13 mouse cellular contexts compared by ENCODE assay signal in the genomic region with DNA sequence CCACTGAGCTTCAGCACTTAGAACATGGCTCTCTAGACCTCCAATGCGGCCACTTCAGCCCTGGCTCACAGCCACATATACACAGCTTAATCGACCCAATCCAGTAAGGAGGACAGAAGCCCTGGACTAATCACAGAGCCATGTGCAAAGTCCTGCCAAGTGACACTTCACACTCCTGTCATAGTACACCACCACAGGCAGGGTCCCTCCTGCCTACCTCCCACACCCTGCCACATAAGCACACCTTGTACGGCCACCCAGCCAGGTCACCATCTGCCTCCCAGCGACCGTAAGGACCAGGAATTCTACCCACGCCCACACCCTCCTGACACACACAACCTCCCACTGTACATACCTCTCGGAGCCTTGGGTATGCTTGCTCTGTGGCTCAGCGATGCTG. TPM values are rescaled to one million over a fixed set of nuclear protein-coding genes. Genes with fewer than 3 reads are reported as not detected.
DNase-seq lines count a peak whose midpoint lies in the region; ATAC-seq and TF ChIP-seq lines count a peak whose summit lies in the region.
"Had no signal": no experiment of that assay in that cellular context is flagged by ENCODE, and none has a peak within 500 bp of the region (broad histone marks: within the 10 kb centered on the region; RNA-seq: fewer than 3 reads in every experiment).

No protein-coding gene starts in this region.

- no peaks in the 10 kb centered on the region for H3K36me3 ChIP-seq in heart, embryonic 15.5 days
- no peaks in the 10 kb centered on the region for H3K36me3 ChIP-seq in lung, embryonic 15.5 days

- WGBS in heart, embryonic 15.5 days = 49% methylated on average over 8 of the region's 8 CpGs
- 55% methylated on average over 8 of the region's 8 CpGs for WGBS in lung, embryonic 15.5 days
- 65% methylated on average over 8 of the region's 8 CpGs for WGBS in bone marrow, adult 2 months

- H3K9ac ChIP-seq in heart, embryonic 15.5 days = no peak overlapping the region
- peak overlapping the region; percentile 19; the same call in 1 of the 2 replicates for H3K9ac ChIP-seq in lung, embryonic 15.5 days
- H3K9ac ChIP-seq: intestine, embryonic 15.5 days had no signal

- no peak for TF ChIP-seq CTCF in bone marrow, adult 2 months (IDR thresholded peaks at IDR 0.05; ENCODE audit: control insufficient read depth, insufficient read depth, low read length)

- no peaks in the 10 kb centered on the region for H3K9me3 ChIP-seq in heart, embryonic 15.5 days (replicated peaks)
- no peaks in the 10 kb centered on the region for H3K9me3 ChIP-seq in lung, embryonic 15.5 days
- H3K9me3 ChIP-seq: forebrain, embryonic 10.5 days; intestine, embryonic 15.5 days; limb, embryonic 10.5 days had no signal

- peak overlapping the region; percentile 68 for H3K27ac ChIP-seq in heart, embryonic 15.5 days
- H3K27ac ChIP-seq in lung, embryonic 15.5 days = peak overlapping the region; percentile 44; the same call in 1 of the 2 replicates
- H3K27ac ChIP-seq in bone marrow, adult 2 months (ENCODE audit: control insufficient read depth, insufficient read depth, low read depth, low read length, poor library complexity) = peak overlapping the region; percentile 63
- H3K27ac ChIP-seq: forebrain, embryonic 10.5 days; intestine, embryonic 15.5 days; limb, embryonic 10.5 days had no signal

- 0 out of 2 replicates have a peak overlapping the region, but pooled peaks have one; percentile 7 for H3K4me2 ChIP-seq in heart, embryonic 15.5 days
- no peak overlapping the region for H3K4me2 ChIP-seq in lung, embryonic 15.5 days
- H3K4me2 ChIP-seq: intestine, embryonic 15.5 days had no signal

- TF ChIP-seq POLR2A in bone marrow, adult 2 months (IDR thresholded peaks at IDR 0.05; ENCODE audit: borderline replicate concordance, control insufficient read depth, low read depth, low read length) = no peak

- DNase-seq in heart, adult 9 months (ENCODE audit: low spot score in 2 of 2) = no peak
- no peak for DNase-seq in lung, postnatal 36 days
- no peak for DNase-seq in testis, postnatal 14 days (ENCODE audit: low spot score)
- DNase-seq: kidney, postnatal 10 days; right cerebral cortex, postnatal 14 days had no signal

- H3K4me1 ChIP-seq in heart, embryonic 15.5 days (replicated peaks) = peaks cover 21% of the 10 kb centered on the region
- H3K4me1 ChIP-seq in lung, embryonic 15.5 days = peaks cover 20% of the 10 kb centered on the region
- no peaks in the 10 kb centered on the region; the same call in 1 of the 2 replicates for H3K4me1 ChIP-seq in bone marrow, adult 2 months (ENCODE audit: control insufficient read depth, insufficient read depth, low read length)

- H3K4me3 ChIP-seq in heart, embryonic 15.5 days = no peak overlapping the region
- H3K4me3 ChIP-seq in lung, embryonic 15.5 days = no peak overlapping the region
- peak overlapping the region; percentile 80 for H3K4me3 ChIP-seq in bone marrow, adult 2 months (replicated peaks; ENCODE audit: control insufficient read depth, low read depth, low read length)
- H3K4me3 ChIP-seq: forebrain, embryonic 10.5 days; intestine, embryonic 15.5 days; limb, embryonic 10.5 days; myocyte had no signal

- ATAC-seq in heart, embryonic 15.5 days (replicated peaks; ENCODE audit: insufficient number of reproducible peaks, insufficient read depth, low FRiP score, low read depth) = peak; percentile 77
- ATAC-seq in lung, embryonic 15.5 days (ENCODE audit: borderline replicate concordance, extremely low read depth, low FRiP score, low TSS enrichment) = peak; percentile 55
- peak; percentile 55 for ATAC-seq in erythroid progenitor cell, adult 5-6 weeks (replicated peaks; ENCODE audit: low FRiP score, poor library complexity, severe bottlenecking)

- no peaks in the 10 kb centered on the region for H3K27me3 ChIP-seq in heart, embryonic 15.5 days
- H3K27me3 ChIP-seq in lung, embryonic 15.5 days = no peaks in the 10 kb centered on the region
- H3K27me3 ChIP-seq: intestine, embryonic 15.5 days had no signal

RNA-seq across cellular contexts. Expression of a gene that starts 41.4 kb away (rescaled TPM):
- polyA plus RNA-seq in heart, embryonic 15.5 days (2015; fragmentation: Nextera tagmentation; extraction: Ambion mirVana) = 12.4 and 16.5 TPM in 2 replicates
- 21.5 and 22.1 TPM in 2 replicates for polyA plus RNA-seq in lung, embryonic 15.5 days (2015; fragmentation: Nextera tagmentation; extraction: Ambion mirVana)
- polyA plus RNA-seq in bone marrow, adult 2 months (2011; ENCODE audit: insufficient read depth, insufficient read length, low replicate concordance, missing spikeins) = 21.4 and 33.7 TPM in 2 replicates
- total RNA-seq in erythroid progenitor cell, adult 5-6 weeks (2015; ENCODE audit: low replicate concordance) = 31.4 and 47.4 TPM in 2 replicates
- 39.9 and 50.2 TPM in 2 replicates for total RNA-seq in erythroid progenitor cell, adult 5-6 weeks (2017; ENCODE audit: low replicate concordance)

RNA-seq across cellular contexts. Expression of a gene that starts 51.3 kb away (rescaled TPM):
- polyA plus RNA-seq in heart, embryonic 15.5 days (2015; fragmentation: Nextera tagmentation; extraction: Ambion mirVana) = 18.2 and 24.5 TPM in 2 replicates
- 25.2 and 26.2 TPM in 2 replicates for polyA plus RNA-seq in lung, embryonic 15.5 days (2015; fragmentation: Nextera tagmentation; extraction: Ambion mirVana)
- polyA plus RNA-seq in bone marrow, adult 2 months (2011; ENCODE audit: insufficient read depth, insufficient read length, low replicate concordance, missing spikeins) = 4.9 and 5.3 TPM in 2 replicates
- total RNA-seq in erythroid progenitor cell, adult 5-6 weeks (2015; ENCODE audit: low replicate concordance) = 3.8 and 4.3 TPM in 2 replicates
- 1.5 and 2.2 TPM in 2 replicates for total RNA-seq in erythroid progenitor cell, adult 5-6 weeks (2017; ENCODE audit: low replicate concordance)
